Mouse (Mus musculus): ENCODE results near the gene Cbfa2t2. TPM values are rescaled to one million over a fixed set of nuclear protein-coding genes. Genes with fewer than 3 reads are reported as not detected.

Cbfa2t2 gene
- total and polyA plus RNA-seq, 2 experiments from 2014 or later: 18.2 to 45.1 TPM

GRCm38 (mm10) chr2:154572996-154573395, 136.7 kb downstream of the Cbfa2t2 start:
- H3K27ac ChIP-seq (ENCODE audit: low read depth): no peak overlapping the region
- peaks cover 14% of the 10 kb centered on the region; the same call in 1 of the 2 replicates for H3K4me1 ChIP-seq (ENCODE audit: control insufficient read depth, insufficient read depth)
- H3K4me2 ChIP-seq (ENCODE audit: low read depth, low read length): no peak overlapping the region
- H3K9me3 ChIP-seq (replicated peaks; ENCODE audit: control insufficient read depth, low read length): no peaks in the 10 kb centered on the region
- no peak overlapping the region for H3K9ac ChIP-seq (replicated peaks; ENCODE audit: low read depth, low read length)
- no peaks in the 10 kb centered on the region for H3K36me3 ChIP-seq (replicated peaks; ENCODE audit: control insufficient read depth, insufficient read depth, low read length)
- DNase-seq (ENCODE audit: low spot score) (no peak), ATAC-seq (ENCODE audit: insufficient read depth, low read depth) (no peak)
- 69% methylated on average over 3 of the region's 3 CpGs for WGBS
- H3K27me3 ChIP-seq (ENCODE audit: control insufficient read depth, insufficient read depth, low read length): no peaks in the 10 kb centered on the region
- TF ChIP-seq CTCF (IDR thresholded peaks at IDR 0.05; ENCODE audit: low read depth) (no peak), EP300 (IDR thresholded peaks at IDR 0.05; ENCODE audit: low read depth) (no peak)
- H3K4me3 ChIP-seq (ENCODE audit: low read depth, low read length): no peak overlapping the region

GRCm38 (mm10) chr2:154574271-154574670, 138.0 kb downstream of the Cbfa2t2 start:
- no peak overlapping the region for H3K9ac ChIP-seq (replicated peaks; ENCODE audit: low read depth, low read length)
- 0 out of 2 replicates have a peak, but pooled peaks cover 5% of the 10 kb centered on the region for H3K4me1 ChIP-seq (ENCODE audit: control insufficient read depth, insufficient read depth)
- H3K27me3 ChIP-seq (ENCODE audit: control insufficient read depth, insufficient read depth, low read length): no peaks in the 10 kb centered on the region
- 74% methylated on average over 7 of the region's 7 CpGs for WGBS
- ATAC-seq (ENCODE audit: insufficient read depth, low read depth): no peak
- no peak for DNase-seq (ENCODE audit: low spot score)
- H3K4me3 ChIP-seq (ENCODE audit: low read depth, low read length): no peak overlapping the region
- H3K27ac ChIP-seq (ENCODE audit: low read depth): no peak overlapping the region
- H3K36me3 ChIP-seq (replicated peaks; ENCODE audit: control insufficient read depth, insufficient read depth, low read length): no peaks in the 10 kb centered on the region
- no peak overlapping the region for H3K4me2 ChIP-seq (ENCODE audit: low read depth, low read length)
- TF ChIP-seq CTCF (IDR thresholded peaks at IDR 0.05; ENCODE audit: low read depth) (no peak), EP300 (IDR thresholded peaks at IDR 0.05; ENCODE audit: low read depth) (no peak)
- H3K9me3 ChIP-seq (replicated peaks; ENCODE audit: control insufficient read depth, low read length): no peaks in the 10 kb centered on the region

- no peak overlapping the region for H3K4me3 ChIP-seq (ENCODE audit: low read depth, low read length)
- no peaks in the 10 kb centered on the region for H3K27me3 ChIP-seq (ENCODE audit: control insufficient read depth, insufficient read depth, low read length)
- no peak overlapping the region for H3K4me2 ChIP-seq (ENCODE audit: low read depth, low read length)
- H3K9me3 ChIP-seq (replicated peaks; ENCODE audit: control insufficient read depth, low read length): no peaks in the 10 kb centered on the region
- no peaks in the 10 kb centered on the region for H3K36me3 ChIP-seq (replicated peaks; ENCODE audit: control insufficient read depth, insufficient read depth, low read length)
- no peak overlapping the region for H3K9ac ChIP-seq (replicated peaks; ENCODE audit: low read depth, low read length)
- ATAC-seq (ENCODE audit: insufficient read depth, low read depth): peak; percentile 61; the same call in 1 of the 2 replicates
- WGBS: 60% methylated on average over 12 of the region's 12 CpGs
- no peak overlapping the region for H3K27ac ChIP-seq (ENCODE audit: low read depth)
- TF ChIP-seq EP300 (IDR thresholded peaks at IDR 0.05; ENCODE audit: low read depth) (no peak), CTCF (IDR thresholded peaks at IDR 0.05; ENCODE audit: low read depth) (no peak)
- no peak for DNase-seq (ENCODE audit: low spot score)
- H3K4me1 ChIP-seq (ENCODE audit: control insufficient read depth, insufficient read depth): peaks cover 5% of the 10 kb centered on the region; the same call in 1 of the 2 replicates
Observed at GRCm38 (mm10) chr2:154576876-154577743, 140.8 kb downstream of the Cbfa2t2 start.

- no peaks in the 10 kb centered on the region for H3K9me3 ChIP-seq (replicated peaks; ENCODE audit: control insufficient read depth, low read length)
- TF ChIP-seq CTCF (IDR thresholded peaks at IDR 0.05; ENCODE audit: low read depth) (no peak), EP300 (IDR thresholded peaks at IDR 0.05; ENCODE audit: low read depth) (no peak)
- no peak overlapping the region for H3K27ac ChIP-seq (ENCODE audit: low read depth)
- DNase-seq (ENCODE audit: low spot score): no peak
- no peak for ATAC-seq (ENCODE audit: insufficient read depth, low read depth)
- H3K27me3 ChIP-seq (ENCODE audit: control insufficient read depth, insufficient read depth, low read length): no peaks in the 10 kb centered on the region
- 90% methylated on average over 6 of the region's 6 CpGs for WGBS
- H3K4me3 ChIP-seq (ENCODE audit: low read depth, low read length): no peak overlapping the region
- no peaks in the 10 kb centered on the region for H3K36me3 ChIP-seq (replicated peaks; ENCODE audit: control insufficient read depth, insufficient read depth, low read length)
- H3K9ac ChIP-seq (replicated peaks; ENCODE audit: low read depth, low read length): no peak overlapping the region
- peaks cover 5% of the 10 kb centered on the region; the same call in 1 of the 2 replicates for H3K4me1 ChIP-seq (ENCODE audit: control insufficient read depth, insufficient read depth)
- H3K4me2 ChIP-seq (ENCODE audit: low read depth, low read length): no peak overlapping the region
Observed at GRCm38 (mm10) chr2:154577744-154578067, 141.4 kb downstream of the Cbfa2t2 start.

- no peak overlapping the region for H3K4me3 ChIP-seq (ENCODE audit: low read depth, low read length)
- H3K9ac ChIP-seq (replicated peaks; ENCODE audit: low read depth, low read length): no peak overlapping the region; the same call in 1 of the 2 replicates
- no peaks in the 10 kb centered on the region for H3K27me3 ChIP-seq (ENCODE audit: control insufficient read depth, insufficient read depth, low read length)
- ATAC-seq (ENCODE audit: insufficient read depth, low read depth) (no peak; the same call in 1 of the 2 replicates), DNase-seq (ENCODE audit: low spot score) (no peak)
- H3K9me3 ChIP-seq (replicated peaks; ENCODE audit: control insufficient read depth, low read length): no peaks in the 10 kb centered on the region
- no peak overlapping the region for H3K4me2 ChIP-seq (ENCODE audit: low read depth, low read length)
- H3K36me3 ChIP-seq (replicated peaks; ENCODE audit: control insufficient read depth, insufficient read depth, low read length): no peaks in the 10 kb centered on the region
- 48% methylated on average over 8 of the region's 8 CpGs for WGBS
- TF ChIP-seq EP300 (IDR thresholded peaks at IDR 0.05; ENCODE audit: low read depth): no peak
- TF ChIP-seq CTCF (IDR thresholded peaks at IDR 0.05; ENCODE audit: low read depth): no peak
- no peak overlapping the region for H3K27ac ChIP-seq (ENCODE audit: low read depth)
- H3K4me1 ChIP-seq (ENCODE audit: control insufficient read depth, insufficient read depth): peaks cover 20% of the 10 kb centered on the region; the same call in 1 of the 2 replicates
Observed at GRCm38 (mm10) chr2:154580586-154580985, 144.3 kb downstream of the Cbfa2t2 start.
